In genomic region chr6:142386285-142387010, GRCm38 (mm10) we compare ENCODE assay signal across 8 mouse cellular contexts. TPM values are rescaled to one million over a fixed set of nuclear protein-coding genes. Genes with fewer than 3 reads are reported as not detected.
DNase-seq lines count a peak whose midpoint lies in the region; ATAC-seq and TF ChIP-seq lines count a peak whose summit lies in the region.

No protein-coding gene starts in this region.

- H3K36me3 ChIP-seq in kidney, embryonic 14.5 days (ENCODE audit: control insufficient read depth, insufficient read depth, low read length), result no peaks in the 10 kb centered on the region
- H3K36me3 ChIP-seq in hindbrain, embryonic 13.5 days, result no peaks in the 10 kb centered on the region; the same call in 1 of the 2 replicates
- H3K36me3 ChIP-seq in midbrain, embryonic 13.5 days, result no peaks in the 10 kb centered on the region

- H3K9me3 ChIP-seq in kidney, embryonic 14.5 days (ENCODE audit: control insufficient read depth, low read length), result no peaks in the 10 kb centered on the region
- no peaks in the 10 kb centered on the region for H3K9me3 ChIP-seq in hindbrain, embryonic 13.5 days
- H3K9me3 ChIP-seq in midbrain, embryonic 13.5 days, result no peaks in the 10 kb centered on the region

- WGBS in kidney, embryonic 14.5 days, result 4% methylated on average over 31 of the region's 31 CpGs
- WGBS in hindbrain, embryonic 13.5 days, result 7% methylated on average over 31 of the region's 31 CpGs
- 7% methylated on average over 31 of the region's 31 CpGs for WGBS in midbrain, embryonic 13.5 days

- H3K4me1 ChIP-seq in kidney, embryonic 14.5 days (ENCODE audit: control insufficient read depth, insufficient read depth, low read length), result peaks cover 16% of the 10 kb centered on the region
- H3K4me1 ChIP-seq in bone marrow macrophage, adult 2 months (ENCODE audit: control insufficient read depth, insufficient read depth, low read length), result peaks cover 27% of the 10 kb centered on the region
- peaks cover 26% of the 10 kb centered on the region for H3K4me1 ChIP-seq in hindbrain, embryonic 13.5 days (replicated peaks)
- peaks cover 25% of the 10 kb centered on the region for H3K4me1 ChIP-seq in midbrain, embryonic 13.5 days (replicated peaks)

- TF ChIP-seq POLR2A in bone marrow macrophage, adult 2 months (IDR thresholded peaks at IDR 0.05; ENCODE audit: borderline replicate concordance, low read depth, low read length), result no peak

- H3K9ac ChIP-seq in kidney, embryonic 14.5 days (ENCODE audit: low read depth, low read length), result peak overlapping the region; percentile 84
- H3K9ac ChIP-seq in hindbrain, embryonic 13.5 days, result peak overlapping the region; percentile 74
- peak overlapping the region; percentile 55 for H3K9ac ChIP-seq in midbrain, embryonic 13.5 days (replicated peaks)

- DNase-seq in kidney, adult 9 months, result no peak
- no peak for DNase-seq in cerebellum, postnatal 25 days
- DNase-seq in B cell, adult 2 months, result no peak

- no peaks in the 10 kb centered on the region for H3K27me3 ChIP-seq in kidney, embryonic 14.5 days (ENCODE audit: control insufficient read depth, insufficient read depth, low read length)
- H3K27me3 ChIP-seq in hindbrain, embryonic 13.5 days, result no peaks in the 10 kb centered on the region
- H3K27me3 ChIP-seq in midbrain, embryonic 13.5 days, result no peaks in the 10 kb centered on the region

- ATAC-seq in kidney, embryonic 14.5 days (ENCODE audit: low FRiP score, low TSS enrichment), result peak; percentile 87; the same call in 1 of the 2 replicates
- ATAC-seq in hindbrain, embryonic 13.5 days (ENCODE audit: low FRiP score), result peak; percentile 87
- ATAC-seq in midbrain, embryonic 13.5 days, result peak; percentile 90
- ATAC-seq in monocyte, adult 5-6 weeks (replicated peaks; ENCODE audit: insufficient number of reproducible peaks, low FRiP score, low TSS enrichment, poor library complexity, severe bottlenecking), result no peak

- peak overlapping the region; percentile 68 for H3K4me2 ChIP-seq in kidney, embryonic 14.5 days (replicated peaks; ENCODE audit: low read depth, low read length)
- peak overlapping the region; percentile 76 for H3K4me2 ChIP-seq in hindbrain, embryonic 13.5 days
- peak overlapping the region; percentile 86 for H3K4me2 ChIP-seq in midbrain, embryonic 13.5 days (replicated peaks)

- H3K27ac ChIP-seq in kidney, embryonic 14.5 days (ENCODE audit: low read depth, low read length), result no peak overlapping the region; the same call in 1 of the 2 replicates
- H3K27ac ChIP-seq in bone marrow macrophage, adult 2 months (ENCODE audit: insufficient read depth, low read depth, low read length), result no peak overlapping the region
- H3K27ac ChIP-seq in hindbrain, embryonic 13.5 days, result no peak overlapping the region
- H3K27ac ChIP-seq in midbrain, embryonic 13.5 days, result no peak overlapping the region

- no peak for TF ChIP-seq CTCF in bone marrow macrophage, adult 2 months (IDR thresholded peaks at IDR 0.05; ENCODE audit: low read depth, low read length)

- H3K4me3 ChIP-seq in kidney, embryonic 14.5 days (ENCODE audit: low read length), result peak overlapping the region; percentile 71
- H3K4me3 ChIP-seq in bone marrow macrophage, adult 2 months (ENCODE audit: insufficient read depth, low read length), result peak overlapping the region; percentile 98
- peak overlapping the region; percentile 99 for H3K4me3 ChIP-seq in hindbrain, embryonic 13.5 days
- peak overlapping the region; percentile 100 for H3K4me3 ChIP-seq in midbrain, embryonic 13.5 days (replicated peaks)

RNA-seq across cellular contexts. Expression of gene Recql, which starts 0.4 kb away (rescaled TPM):
- polyA plus RNA-seq in kidney, embryonic 14.5 days (2014; fragmentation: Nextera tagmentation; extraction: Ambion mirVana), result 18.3 and 30.8 TPM in 2 replicates
- polyA plus RNA-seq in bone marrow macrophage, adult 2 months (2012; ENCODE audit: insufficient read depth, insufficient read length, missing spikeins), result 24.7 and 32.4 TPM in 2 replicates
- polyA plus RNA-seq in hindbrain, embryonic 13.5 days (2015; fragmentation: Nextera tagmentation; extraction: Ambion mirVana), result 28.1 and 29.3 TPM in 2 replicates
- 31.2 and 34.1 TPM in 2 replicates for polyA plus RNA-seq in midbrain, embryonic 13.5 days (2015; fragmentation: Nextera tagmentation; extraction: Ambion mirVana)
- total RNA-seq in monocyte, adult 5-6 weeks (2017), result 52.8 to 60.8 TPM (median 54.6 TPM) in 3 replicates

RNA-seq across cellular contexts. Expression of gene Golt1b, which starts 0.6 kb away (rescaled TPM):
- polyA plus RNA-seq in kidney, embryonic 14.5 days (2014; fragmentation: Nextera tagmentation; extraction: Ambion mirVana), result 110 and 122 TPM in 2 replicates
- 18.9 and 29.6 TPM in 2 replicates for polyA plus RNA-seq in bone marrow macrophage, adult 2 months (2012; ENCODE audit: insufficient read depth, insufficient read length, missing spikeins)
- polyA plus RNA-seq in hindbrain, embryonic 13.5 days (2015; fragmentation: Nextera tagmentation; extraction: Ambion mirVana), result 83.2 and 88.5 TPM in 2 replicates
- 86.3 and 93.2 TPM in 2 replicates for polyA plus RNA-seq in midbrain, embryonic 13.5 days (2015; fragmentation: Nextera tagmentation; extraction: Ambion mirVana)
- total RNA-seq in monocyte, adult 5-6 weeks (2017), result 18.7 to 31.3 TPM (median 30.3 TPM) in 3 replicates

RNA-seq across cellular contexts. Expression of gene Spx, which starts 26.8 kb away (rescaled TPM):
- 0.43 and 0.95 TPM in 2 replicates for polyA plus RNA-seq in kidney, embryonic 14.5 days (2014; fragmentation: Nextera tagmentation; extraction: Ambion mirVana)
- 0.49 TPM in 1 of 2 replicates, not detected in the other for polyA plus RNA-seq in bone marrow macrophage, adult 2 months (2012; ENCODE audit: insufficient read depth, insufficient read length, missing spikeins)
- 3.6 and 9.5 TPM in 2 replicates for polyA plus RNA-seq in hindbrain, embryonic 13.5 days (2015; fragmentation: Nextera tagmentation; extraction: Ambion mirVana)
- polyA plus RNA-seq in midbrain, embryonic 13.5 days (2015; fragmentation: Nextera tagmentation; extraction: Ambion mirVana), result 5.5 and 6.5 TPM in 2 replicates
- total RNA-seq in monocyte, adult 5-6 weeks (2017), result 0.58 TPM in 1 of 3 replicates, not detected in the others

RNA-seq across cellular contexts. Expression of gene Pyroxd1, which starts 41.0 kb away (rescaled TPM):
- 17.3 and 19.6 TPM in 2 replicates for polyA plus RNA-seq in kidney, embryonic 14.5 days (2014; fragmentation: Nextera tagmentation; extraction: Ambion mirVana)
- polyA plus RNA-seq in bone marrow macrophage, adult 2 months (2012; ENCODE audit: insufficient read depth, insufficient read length, missing spikeins), result 11.1 and 11.9 TPM in 2 replicates
- 23.9 and 25.8 TPM in 2 replicates for polyA plus RNA-seq in hindbrain, embryonic 13.5 days (2015; fragmentation: Nextera tagmentation; extraction: Ambion mirVana)
- 24.2 and 28.8 TPM in 2 replicates for polyA plus RNA-seq in midbrain, embryonic 13.5 days (2015; fragmentation: Nextera tagmentation; extraction: Ambion mirVana)
- 22.0 to 38.2 TPM (median 30.7 TPM) in 3 replicates for total RNA-seq in monocyte, adult 5-6 weeks (2017)
